Mouse (Mus musculus) R1 (cell line): ENCODE measurements around the gene Atp1b2.

Source experiments
- DNase-seq: peaks from one replicate; pipeline ENCODE4 v3.0.0-alpha.2; 2018; ENCODE audit warnings: low read depth, low spot score

The Atp1b2 gene

DNA sequence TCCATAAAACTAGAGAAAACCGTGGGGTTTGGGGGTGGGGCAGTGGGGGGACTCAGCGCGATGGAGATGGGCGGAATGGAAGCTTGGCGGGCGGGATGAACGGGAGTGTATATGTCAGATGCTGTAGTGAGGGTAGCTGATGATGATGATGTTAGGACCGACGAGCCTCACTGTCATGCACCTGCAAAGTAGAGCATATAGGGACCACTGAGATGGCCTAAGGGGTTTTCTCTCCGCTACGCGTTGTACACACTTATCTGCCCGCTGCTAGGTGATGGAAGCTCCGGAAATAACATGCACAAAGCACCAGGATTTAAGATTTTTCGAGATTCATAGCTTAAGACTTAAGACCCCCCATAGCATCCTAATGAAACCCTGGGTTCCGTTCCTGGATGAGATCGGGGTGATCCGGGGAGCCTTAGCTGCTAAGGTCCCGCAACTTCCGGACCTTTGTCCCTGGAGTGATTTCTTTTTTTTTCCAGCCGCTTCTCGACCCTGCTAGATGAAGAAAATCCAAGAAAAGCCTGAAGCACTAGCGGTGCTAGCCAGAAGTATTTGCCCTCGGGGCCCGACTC, 25.1 kb downstream of the Atp1b2 start:
- no peak for DNase-seq

DNA sequence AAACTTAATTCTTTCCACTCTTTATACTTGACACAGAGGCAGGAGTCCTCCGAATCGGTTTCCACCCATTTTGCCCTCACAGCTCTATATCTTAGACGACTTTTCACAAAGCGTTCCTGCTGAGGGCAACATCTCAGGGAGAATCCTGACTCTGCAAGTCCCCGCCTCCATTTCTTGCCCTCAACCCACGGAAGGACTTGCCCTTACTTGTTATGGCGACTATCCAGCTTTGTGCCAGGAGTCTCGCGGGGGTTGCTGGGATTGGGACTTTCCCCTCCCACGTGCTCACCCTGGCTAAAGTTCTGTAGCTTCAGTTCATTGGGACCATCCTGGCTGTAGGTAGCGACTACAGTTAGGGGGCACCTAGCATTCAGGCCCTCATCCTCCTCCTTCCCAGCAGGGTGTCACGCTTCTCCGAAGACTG, 25.6 kb downstream of the Atp1b2 start, which contains the start of the genes Wrap53 and Trp53:
Wrap53 (minus strand) TSS at position 165 of the 424 bp plus-strand sequence.
Trp53 (plus strand) TSS at position 269 of the 424 bp plus-strand sequence.
- DNase-seq, result peak; percentile 99

DNA sequence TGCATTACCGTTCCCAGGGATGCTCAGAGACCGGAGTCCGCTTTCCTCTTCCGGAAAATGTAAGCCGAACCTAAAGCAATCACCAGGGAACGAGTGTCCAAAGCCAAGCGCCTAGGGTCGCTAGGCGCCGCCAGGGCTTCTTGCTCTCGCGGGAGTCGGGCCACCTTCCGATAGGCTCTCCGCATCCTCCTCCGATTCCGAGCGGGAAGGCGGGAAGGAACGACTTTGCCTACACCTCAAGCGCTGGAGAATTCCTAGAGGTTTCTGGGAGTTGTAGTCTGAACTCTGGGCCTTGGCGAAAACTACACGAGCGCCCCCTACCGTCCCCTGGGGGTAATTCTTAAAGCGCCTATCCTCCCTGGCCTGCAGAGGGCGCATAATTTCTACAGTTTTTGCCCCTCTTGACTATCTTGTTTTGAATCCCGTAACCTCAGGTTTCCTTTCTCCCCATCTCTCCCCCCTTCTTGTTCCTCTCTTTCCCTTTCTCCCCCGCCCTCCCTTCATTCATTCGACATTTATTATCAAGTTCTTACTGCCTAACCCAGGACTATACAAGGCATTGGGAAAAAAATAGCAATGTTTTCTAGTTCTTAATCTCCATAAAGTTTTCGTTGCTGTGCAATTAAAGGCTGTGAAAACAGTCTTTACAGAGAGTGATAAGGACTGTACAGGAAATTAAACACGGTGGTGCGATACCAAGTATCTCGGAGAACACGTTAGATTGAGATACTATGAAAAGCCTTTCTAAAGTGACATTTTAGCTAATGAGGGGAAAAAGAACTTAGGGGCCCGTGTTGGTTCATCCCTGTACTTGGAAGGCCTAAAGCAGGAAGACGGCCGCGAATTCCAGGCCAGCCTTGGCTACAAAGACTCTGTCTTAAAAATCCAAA, 26.4 kb downstream of the Atp1b2 start:
- peak; percentile 100 for DNase-seq

DNA sequence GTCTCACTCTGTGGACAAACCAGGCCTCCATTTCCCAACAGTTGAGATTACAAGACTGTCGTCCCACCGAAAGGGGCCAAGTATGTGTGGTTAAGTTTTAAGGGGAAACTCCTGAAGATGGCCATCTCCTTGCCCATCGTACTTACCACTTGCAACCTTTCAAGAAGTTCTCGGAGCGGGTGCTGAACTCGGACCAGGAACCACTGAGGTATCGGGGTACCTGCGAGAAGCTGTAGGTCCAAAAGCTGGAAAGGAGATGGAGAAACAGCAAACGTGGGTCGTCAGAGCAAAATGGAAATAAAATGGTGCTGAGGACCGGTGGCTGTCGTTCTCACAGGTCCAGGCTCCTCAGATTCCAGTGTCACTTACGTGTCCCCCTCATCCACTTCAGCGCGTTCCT, 27.4 kb downstream of the Atp1b2 start:
- DNase-seq, result no peak

DNA sequence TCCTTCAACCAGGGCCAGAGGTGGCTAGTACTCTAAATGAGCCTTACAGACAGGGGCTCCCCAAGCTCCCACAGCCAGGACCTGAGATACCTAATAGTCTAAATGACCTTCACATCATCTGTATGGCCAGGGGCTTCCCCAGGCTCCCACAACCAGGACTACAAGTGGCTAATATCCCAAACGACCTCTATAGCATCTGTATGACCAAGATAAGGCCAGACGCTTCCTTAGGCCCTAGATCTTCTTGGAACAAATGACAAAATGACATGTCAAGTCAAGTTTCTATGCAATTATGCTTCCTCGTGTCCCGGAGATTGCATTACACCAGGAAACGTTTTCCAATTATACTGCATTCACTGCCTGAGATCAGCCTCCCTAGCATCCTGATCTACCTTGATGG, 29.4 kb downstream of the Atp1b2 start:
- no peak for DNase-seq

DNA sequence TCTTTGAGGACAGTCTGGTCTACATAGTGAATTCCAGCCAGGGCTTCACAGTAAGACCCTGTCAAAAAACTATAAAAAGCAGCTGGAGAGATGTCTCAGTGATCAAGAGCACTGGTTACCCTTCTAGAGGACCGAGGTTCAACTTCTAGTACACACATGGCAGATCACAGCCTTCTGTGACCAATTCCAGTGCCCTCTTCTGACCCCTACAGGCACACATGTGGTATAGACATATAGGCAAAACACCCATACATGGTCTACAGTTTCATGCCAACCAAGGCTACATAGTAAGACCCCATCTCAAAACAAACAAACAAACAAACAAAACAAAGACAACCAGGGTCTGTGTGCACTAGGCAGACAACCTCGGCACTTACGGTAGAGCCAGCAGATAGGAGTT, 30.5 kb downstream of the Atp1b2 start:
- peak; percentile 75 for DNase-seq

DNA sequence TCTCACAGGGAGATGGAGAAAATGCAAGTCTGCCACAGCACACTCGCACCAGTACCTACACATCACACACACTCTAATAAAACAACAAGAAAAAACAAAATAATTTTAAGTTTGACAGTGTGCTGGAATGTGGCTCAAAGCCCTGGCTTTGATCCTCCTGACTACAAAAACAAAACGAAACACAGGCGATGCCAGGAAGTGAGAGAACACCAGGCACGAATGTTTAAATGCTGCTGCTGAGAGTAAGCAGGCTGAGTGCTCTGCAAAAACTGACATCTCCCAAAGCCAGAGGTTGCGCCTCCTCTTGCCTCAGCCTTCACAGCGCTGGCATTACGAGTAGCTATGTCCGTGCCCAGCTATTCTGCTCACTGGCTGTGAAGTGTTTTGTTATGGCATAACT, 40.6 kb downstream of the Atp1b2 start:
- no peak for DNase-seq

DNA sequence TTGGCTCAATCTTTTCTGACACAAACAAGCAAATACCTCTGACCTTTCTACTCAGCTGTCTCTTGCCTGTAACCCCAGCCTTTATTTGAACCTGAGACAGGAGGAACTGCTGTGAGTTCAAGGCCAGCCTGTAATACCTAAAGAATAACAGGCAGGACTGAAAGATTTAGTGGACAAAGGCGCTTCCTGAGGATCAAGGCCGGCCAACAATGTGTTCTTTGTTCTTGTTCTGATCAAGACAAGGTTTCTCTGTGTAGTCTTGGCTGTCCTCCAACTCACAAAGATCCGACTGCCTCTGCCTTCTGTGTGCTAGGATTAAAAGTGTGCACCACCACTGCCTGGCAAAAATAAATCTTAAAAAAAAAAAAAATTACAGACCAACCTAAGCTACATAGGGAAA, 41.4 kb downstream of the Atp1b2 start:
- peak; percentile 98 for DNase-seq

DNA sequence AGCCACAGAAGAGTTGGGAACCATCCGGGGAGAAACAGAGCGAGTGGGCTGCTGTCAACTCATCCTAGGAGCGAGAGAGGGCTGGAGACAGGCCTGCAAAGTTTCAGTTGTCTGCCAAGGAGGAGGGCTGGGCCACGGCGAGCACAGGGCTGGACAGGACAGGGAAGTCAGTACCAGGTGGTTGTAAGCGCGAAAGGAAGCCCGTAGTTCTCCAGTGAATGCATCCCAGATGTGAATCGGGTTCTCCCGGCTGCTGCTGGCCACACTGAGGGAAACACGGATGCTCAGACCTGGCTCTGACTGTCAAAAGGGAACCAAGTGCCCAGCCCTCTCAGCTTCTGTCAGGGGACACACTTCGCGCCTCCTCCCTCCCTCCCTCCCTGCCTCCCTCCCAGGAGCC, 42.4 kb downstream of the Atp1b2 start:
- no peak for DNase-seq

DNA sequence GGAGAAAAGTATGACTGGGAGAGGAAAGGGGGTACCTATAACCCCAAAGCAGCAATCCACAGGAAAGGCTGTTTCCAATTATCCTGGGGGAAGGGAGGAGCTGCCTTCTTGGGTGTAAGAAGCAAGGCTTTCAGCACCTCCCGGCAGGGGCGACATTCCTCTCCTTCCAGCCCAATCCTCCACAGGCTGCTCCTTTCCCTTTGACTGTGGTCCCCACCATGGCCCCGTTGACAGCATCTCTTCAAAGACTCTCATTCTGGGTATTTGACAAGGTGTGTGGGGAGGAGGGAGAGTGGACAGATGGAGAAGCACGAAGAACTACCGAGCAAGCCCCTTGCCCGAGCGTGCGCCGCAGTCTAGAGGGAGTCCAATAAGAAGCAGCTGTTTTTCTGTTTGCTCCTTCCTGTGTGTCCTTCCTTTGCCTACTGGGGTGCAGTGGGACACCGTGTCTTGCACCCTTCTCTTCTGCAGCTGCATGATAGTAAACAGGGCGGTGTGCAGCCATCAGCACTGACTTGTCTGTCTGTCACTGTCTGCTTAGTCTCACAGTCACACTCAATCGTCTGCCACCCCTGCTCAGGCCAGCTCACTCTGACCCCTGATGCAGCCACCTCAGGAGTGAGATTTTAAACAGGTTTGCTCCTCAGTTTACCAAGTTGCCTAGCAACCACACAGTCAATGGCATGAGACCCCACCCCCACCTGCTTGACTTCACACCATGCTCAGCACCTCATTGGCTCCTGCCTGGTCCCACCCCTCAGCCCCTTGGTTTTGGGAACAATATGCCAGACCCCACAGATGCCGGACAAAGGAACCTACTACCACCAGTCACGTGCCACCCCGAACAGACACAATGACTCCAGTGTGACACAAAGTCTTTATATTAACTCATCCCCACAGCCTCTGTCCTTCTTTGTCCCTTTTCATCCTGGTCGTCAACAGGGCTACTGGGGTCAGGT, 44.6 kb downstream of the Atp1b2 start:
- DNase-seq, result peak; percentile 91

DNA sequence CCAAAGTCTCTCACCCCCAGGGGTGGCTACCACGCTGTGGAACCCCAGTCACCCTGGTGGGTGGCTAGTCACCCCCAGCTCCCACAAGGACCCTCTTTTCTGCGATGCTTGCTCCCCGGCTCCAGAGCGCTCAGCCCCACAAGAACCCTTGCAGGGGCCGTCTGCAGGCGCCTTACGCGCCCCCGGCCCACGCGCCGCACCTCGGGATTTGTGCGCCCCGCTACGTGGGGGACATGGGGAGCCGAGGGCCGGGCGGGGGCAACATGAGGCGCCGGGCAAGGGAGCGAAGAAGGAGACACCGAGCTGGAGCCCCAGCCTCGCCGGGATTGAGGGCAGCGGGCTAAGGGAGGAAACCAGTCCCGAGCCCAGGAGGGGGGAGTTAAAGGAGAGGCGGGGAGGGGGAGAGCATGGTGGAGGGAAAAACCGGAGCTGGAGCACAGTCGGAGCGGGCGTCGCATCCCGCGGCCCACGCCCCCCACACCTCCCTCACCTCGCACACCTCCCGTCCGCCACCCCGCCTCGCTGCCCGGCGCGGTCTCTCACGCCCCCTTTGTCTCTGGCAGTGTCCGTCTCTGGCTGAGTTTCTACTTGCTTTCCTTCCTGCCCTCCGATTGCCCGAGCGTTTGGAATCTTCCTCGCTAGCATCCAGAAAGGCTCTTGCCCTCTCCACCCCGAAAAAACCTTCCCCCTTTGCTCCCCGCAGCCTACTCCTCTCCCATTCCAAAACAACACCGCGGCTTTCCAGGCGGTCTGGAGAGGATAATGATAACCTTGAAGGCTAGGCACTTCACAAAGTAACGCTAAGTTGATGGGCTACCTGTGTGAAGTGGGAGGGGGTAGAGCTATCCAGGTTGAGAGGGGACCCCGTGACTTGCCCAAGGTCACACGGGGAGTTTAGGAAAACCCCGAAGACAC, 45.6 kb downstream of the Atp1b2 start, which contains the start of gene Efnb3:
Efnb3 (minus strand) TSS at position 355 of the 915 bp plus-strand sequence.
- peak; percentile 64 for DNase-seq

DNA sequence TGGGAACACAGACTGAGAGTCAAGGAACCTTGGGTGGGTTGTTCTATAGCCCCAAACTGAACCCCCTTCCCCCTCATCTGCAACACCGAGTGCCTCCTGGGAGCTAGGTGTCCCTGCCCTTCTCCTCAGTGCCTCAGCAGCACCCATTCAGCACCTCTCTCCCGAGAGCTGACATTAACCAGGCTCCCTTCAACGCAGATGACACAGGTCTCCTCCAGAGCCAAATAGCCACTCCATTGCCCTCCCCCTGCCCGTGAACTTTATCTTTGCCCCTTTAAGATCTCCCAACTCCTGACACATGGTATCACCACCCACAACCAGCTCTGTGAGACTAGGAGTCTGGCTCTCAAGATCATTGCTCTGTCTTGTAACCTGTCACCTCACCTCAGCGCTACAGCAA, 46.6 kb downstream of the Atp1b2 start:
- DNase-seq, result no peak

DNA sequence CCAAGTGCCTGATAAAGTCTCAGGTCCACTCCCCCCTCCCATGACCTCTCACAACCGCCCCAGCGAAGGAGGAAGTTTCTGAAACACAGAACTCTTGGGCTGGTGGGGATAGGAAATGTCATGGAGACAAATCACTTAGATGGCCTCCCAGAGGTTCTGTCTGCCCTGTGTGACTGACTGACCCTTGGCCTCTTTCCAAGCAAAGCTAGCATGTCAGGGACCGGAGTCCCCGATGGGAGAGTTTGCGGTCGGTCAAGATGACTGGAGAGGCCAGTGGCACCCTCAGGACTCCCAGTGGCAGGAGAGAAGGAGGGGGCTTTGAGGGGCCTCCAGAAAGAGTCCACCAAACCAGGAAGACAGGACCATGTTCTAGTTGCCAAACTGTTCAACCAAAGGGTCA, 47.0 kb downstream of the Atp1b2 start:
- no peak for DNase-seq

DNA sequence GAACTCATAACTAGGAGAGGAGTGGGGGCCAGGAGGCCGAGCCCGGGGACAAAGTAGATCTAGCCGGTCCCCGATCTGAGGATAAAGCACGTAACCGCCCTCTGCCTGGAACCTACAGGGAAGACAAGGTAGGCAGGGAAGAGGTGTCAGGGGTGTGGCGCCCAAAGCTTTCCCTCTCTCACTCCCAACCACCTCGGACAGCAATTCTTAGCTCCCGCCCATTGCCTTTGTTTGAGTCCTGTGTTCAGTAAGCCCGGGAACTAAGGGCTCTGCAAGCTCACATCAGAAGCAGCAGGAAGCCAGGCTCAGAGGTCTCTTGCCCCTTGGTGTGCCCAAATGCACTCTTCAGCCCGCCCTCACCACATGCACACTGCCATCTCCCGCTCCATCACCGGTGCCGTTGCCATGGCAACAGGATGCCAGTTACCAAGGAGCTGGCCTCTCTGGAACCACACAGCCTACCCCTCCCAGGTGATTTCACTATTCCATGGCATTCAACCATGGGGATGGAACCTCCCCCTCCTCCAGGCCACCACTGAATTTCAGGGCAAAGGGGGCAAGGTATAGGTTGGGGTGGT, 48.3 kb downstream of the Atp1b2 start:
- DNase-seq, result peak; percentile 87

DNA sequence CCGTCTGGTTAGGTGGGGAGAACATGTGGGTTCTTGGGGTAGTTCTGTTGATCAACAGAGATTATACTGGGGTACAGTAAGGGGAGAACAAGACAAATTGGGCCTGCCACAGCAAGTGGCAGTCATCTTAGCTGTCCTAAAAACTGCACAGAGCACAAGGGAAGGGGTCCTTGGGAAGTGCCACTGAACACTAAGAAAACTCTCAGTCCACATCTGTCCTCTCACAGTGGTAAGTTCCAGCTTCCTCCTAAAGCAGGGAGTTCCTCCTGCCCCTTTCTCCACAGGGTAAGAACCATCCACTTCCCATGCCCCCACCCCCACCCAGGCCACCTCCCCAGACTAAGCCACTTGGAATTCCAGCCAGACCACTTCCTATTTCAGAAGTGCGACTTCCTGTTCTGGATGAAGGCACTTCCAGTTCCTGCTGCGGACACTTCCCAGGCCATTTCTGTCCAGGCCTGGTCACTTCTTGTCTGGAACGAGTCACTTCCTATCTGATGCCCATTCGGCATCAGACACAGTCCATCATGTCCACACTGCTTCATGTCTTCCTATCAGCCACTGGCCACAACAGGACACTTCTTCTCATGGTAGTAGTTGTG, 51.1 kb downstream of the Atp1b2 start:
- DNase-seq, result no peak

DNA sequence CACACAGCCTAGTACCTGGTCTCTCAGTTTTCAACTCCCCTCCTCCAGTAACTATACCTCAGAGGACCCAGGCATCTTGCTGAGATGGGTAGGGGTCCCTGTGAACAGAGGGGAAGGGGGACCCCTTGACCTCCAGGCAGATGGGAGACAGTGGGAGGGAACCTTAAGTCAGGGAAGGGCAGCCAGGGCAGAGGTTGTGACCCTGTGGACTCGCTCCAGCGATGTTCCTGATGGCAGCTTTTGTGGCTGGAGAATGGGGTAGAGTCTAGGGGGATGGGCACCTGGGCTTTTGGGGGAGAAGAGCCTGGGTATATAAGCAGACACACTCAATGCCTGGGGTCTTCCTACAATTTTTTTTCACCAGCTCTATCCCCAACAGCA, 52.4 kb downstream of the Atp1b2 start:
- no peak for DNase-seq

DNA sequence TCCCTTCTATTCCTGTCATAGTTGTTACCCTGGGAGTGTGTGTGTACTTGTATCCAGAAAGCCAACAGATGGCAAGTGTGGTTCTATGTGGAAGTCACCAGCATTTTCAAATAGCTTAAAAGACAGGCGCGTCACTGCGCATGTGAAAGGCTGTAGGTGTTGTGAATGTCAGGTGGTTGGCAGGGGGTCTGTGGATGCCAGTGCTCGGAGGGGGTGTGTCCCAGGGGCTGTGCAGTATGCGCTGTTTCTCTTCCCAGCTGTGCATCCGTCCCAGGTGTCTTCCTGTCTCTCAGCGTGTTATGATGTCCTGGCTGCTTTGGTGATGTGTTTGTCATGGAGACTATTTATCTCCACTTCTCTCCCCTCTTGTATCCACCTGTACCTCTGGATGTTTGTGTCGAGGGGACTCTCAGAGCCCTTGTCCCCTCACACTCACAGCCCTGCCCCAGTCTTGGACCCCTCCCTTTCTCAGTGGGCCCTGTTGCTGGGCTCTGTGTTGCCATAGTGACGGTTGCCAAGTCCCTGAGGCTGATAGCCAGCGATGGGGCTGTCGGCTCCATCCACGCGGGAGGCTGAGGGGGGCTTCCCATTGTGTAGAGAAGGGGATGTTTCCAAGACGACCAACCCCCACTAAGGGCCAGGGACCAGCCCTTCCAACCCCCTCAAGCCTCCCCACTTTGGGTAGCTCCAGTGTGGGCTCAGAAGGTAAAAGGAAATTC, 53.0 kb downstream of the Atp1b2 start:
- peak; percentile 71 for DNase-seq

DNA sequence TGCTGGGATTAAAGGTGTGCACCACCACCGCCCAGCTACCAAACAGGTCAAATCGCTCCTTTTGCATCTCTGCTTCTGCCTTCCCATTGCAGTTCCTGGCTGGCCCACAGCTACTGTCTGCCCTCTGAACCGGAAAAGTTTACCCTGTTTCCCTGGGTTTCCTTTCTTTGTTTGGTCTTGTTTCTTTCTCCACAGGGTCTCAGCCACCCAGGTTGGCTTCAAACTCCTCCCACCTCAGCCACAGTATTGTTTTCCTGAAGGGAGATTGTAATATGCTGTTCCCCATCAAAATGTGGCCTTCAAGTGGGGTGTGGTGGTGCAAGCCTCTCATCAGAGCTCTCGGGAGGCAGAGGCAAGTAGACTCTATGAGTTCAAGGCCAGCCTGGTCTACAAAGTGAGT, 54.4 kb downstream of the Atp1b2 start:
- DNase-seq, result peak; percentile 78
